Mouse (Mus musculus): ENCODE data around the gene Gpr155.

GRCm38 (mm10) chr2:73363448-73363847, 22.9 kb downstream of the Gpr155 start:
- TF ChIP-seq CTCF (IDR thresholded peaks at IDR 0.05) = peak; percentile 43
- no peak for TF ChIP-seq EP300 (IDR thresholded peaks at IDR 0.05)

Measured in lung, postnatal 0 days (tissue).